Comparison of ENCODE assay signal across 12 mouse cellular contexts in genomic region chr7:35043266-35043817, GRCm38 (mm10). TPM values are rescaled to one million over a fixed set of nuclear protein-coding genes. Genes with fewer than 3 reads are reported as not detected.
DNase-seq lines count a peak whose midpoint lies in the region; ATAC-seq lines count a peak whose summit lies in the region.
"Had no signal": no experiment of that assay in that cellular context is flagged by ENCODE, and none has a peak within 500 bp of the region (broad histone marks: within the 10 kb centered on the region; RNA-seq: fewer than 3 reads in every experiment).

No protein-coding gene starts in this region.

- no peaks in the 10 kb centered on the region for H3K27me3 ChIP-seq in heart, embryonic 15.5 days
- H3K27me3 ChIP-seq in midbrain, embryonic 12.5 days: no peaks in the 10 kb centered on the region
- H3K27me3 ChIP-seq in midbrain, embryonic 11.5 days (ENCODE audit: control insufficient read depth, insufficient read depth, low read length): no peaks in the 10 kb centered on the region
- H3K27me3 ChIP-seq in embryonic facial prominence, embryonic 15.5 days: no peaks in the 10 kb centered on the region
- no peaks in the 10 kb centered on the region for H3K27me3 ChIP-seq in midbrain, embryonic 16.5 days (ENCODE audit: control insufficient read depth, insufficient read depth, low read depth, low read length)
- H3K27me3 ChIP-seq: neural tube, embryonic 12.5 days had no signal

- peaks cover 26% of the 10 kb centered on the region for H3K36me3 ChIP-seq in heart, embryonic 15.5 days
- H3K36me3 ChIP-seq in midbrain, embryonic 12.5 days: peaks cover 51% of the 10 kb centered on the region
- H3K36me3 ChIP-seq in midbrain, embryonic 11.5 days (ENCODE audit: control insufficient read depth, insufficient read depth, low read length): peaks cover 5% of the 10 kb centered on the region; the same call in 1 of the 2 replicates
- H3K36me3 ChIP-seq in embryonic facial prominence, embryonic 15.5 days: peaks cover 45% of the 10 kb centered on the region
- peaks cover 27% of the 10 kb centered on the region for H3K36me3 ChIP-seq in midbrain, embryonic 16.5 days (ENCODE audit: control insufficient read depth, insufficient read depth, low read length)

- H3K9me3 ChIP-seq in heart, embryonic 15.5 days (replicated peaks): no peaks in the 10 kb centered on the region
- H3K9me3 ChIP-seq in midbrain, embryonic 12.5 days: no peaks in the 10 kb centered on the region
- H3K9me3 ChIP-seq in midbrain, embryonic 11.5 days (ENCODE audit: control insufficient read depth, low read length): no peaks in the 10 kb centered on the region
- no peaks in the 10 kb centered on the region for H3K9me3 ChIP-seq in embryonic facial prominence, embryonic 15.5 days (replicated peaks)
- no peaks in the 10 kb centered on the region for H3K9me3 ChIP-seq in midbrain, embryonic 16.5 days (replicated peaks; ENCODE audit: control insufficient read depth, low read length, poor library complexity, severe bottlenecking)
- H3K9me3 ChIP-seq: forebrain, embryonic 10.5 days; neural tube, embryonic 12.5 days had no signal

- no peak overlapping the region for H3K9ac ChIP-seq in heart, embryonic 15.5 days
- H3K9ac ChIP-seq in midbrain, embryonic 12.5 days (replicated peaks): 0 out of 2 replicates have a peak overlapping the region, but pooled peaks have one; percentile 20
- no peak overlapping the region for H3K9ac ChIP-seq in midbrain, embryonic 11.5 days (ENCODE audit: low read length)
- H3K9ac ChIP-seq in embryonic facial prominence, embryonic 15.5 days: no peak overlapping the region
- H3K9ac ChIP-seq in midbrain, embryonic 16.5 days (ENCODE audit: low read depth, low read length): no peak overlapping the region
- H3K9ac ChIP-seq: liver, embryonic 14.5 days; neural tube, embryonic 12.5 days had no signal

- H3K4me3 ChIP-seq in heart, embryonic 15.5 days: no peak overlapping the region
- H3K4me3 ChIP-seq in midbrain, embryonic 12.5 days: no peak overlapping the region
- no peak overlapping the region for H3K4me3 ChIP-seq in midbrain, embryonic 11.5 days (ENCODE audit: low read depth, low read length)
- no peak overlapping the region for H3K4me3 ChIP-seq in embryonic facial prominence, embryonic 15.5 days (replicated peaks)
- no peak overlapping the region for H3K4me3 ChIP-seq in midbrain, embryonic 16.5 days (ENCODE audit: low read depth, low read length)
- H3K4me3 ChIP-seq: forebrain, embryonic 10.5 days; neural tube, embryonic 12.5 days had no signal

- ATAC-seq in heart, embryonic 15.5 days (replicated peaks; ENCODE audit: insufficient number of reproducible peaks, insufficient read depth, low FRiP score, low read depth): 0 out of 2 replicates have a peak, but pooled peaks have one; percentile 17
- no peak for ATAC-seq in midbrain, embryonic 12.5 days (ENCODE audit: low FRiP score, low read depth)
- ATAC-seq in midbrain, embryonic 11.5 days (ENCODE audit: low FRiP score): no peak
- no peak for ATAC-seq in embryonic facial prominence, embryonic 15.5 days (ENCODE audit: insufficient number of reproducible peaks, low FRiP score, low TSS enrichment, low read depth)
- ATAC-seq in midbrain, embryonic 16.5 days: 0 out of 2 replicates have a peak, but pooled peaks have one; percentile 54
- ATAC-seq: hindbrain, embryonic 16.5 days had no signal

- H3K4me2 ChIP-seq in heart, embryonic 15.5 days: no peak overlapping the region
- H3K4me2 ChIP-seq in midbrain, embryonic 12.5 days (replicated peaks): no peak overlapping the region
- no peak overlapping the region for H3K4me2 ChIP-seq in midbrain, embryonic 11.5 days
- no peak overlapping the region for H3K4me2 ChIP-seq in embryonic facial prominence, embryonic 15.5 days (replicated peaks)
- H3K4me2 ChIP-seq in midbrain, embryonic 16.5 days (ENCODE audit: low read length): no peak overlapping the region
- H3K4me2 ChIP-seq: neural tube, embryonic 12.5 days had no signal

- DNase-seq in heart, adult 9 months (ENCODE audit: low spot score in 2 of 2): no peak
- DNase-seq in midbrain, embryonic 11.5 days (ENCODE audit: low spot score, missing footprints): no peak
- DNase-seq in MN1 (ENCODE audit: low spot score): no peak
- DNase-seq: thymus, postnatal 36 days had no signal

- H3K4me1 ChIP-seq in heart, embryonic 15.5 days (replicated peaks): no peaks in the 10 kb centered on the region
- no peaks in the 10 kb centered on the region for H3K4me1 ChIP-seq in midbrain, embryonic 12.5 days
- H3K4me1 ChIP-seq in midbrain, embryonic 11.5 days (ENCODE audit: control insufficient read depth, insufficient read depth, low read length): no peaks in the 10 kb centered on the region
- H3K4me1 ChIP-seq in embryonic facial prominence, embryonic 15.5 days: peaks cover 29% of the 10 kb centered on the region
- no peaks in the 10 kb centered on the region for H3K4me1 ChIP-seq in midbrain, embryonic 16.5 days (ENCODE audit: control insufficient read depth, insufficient read depth, low read length)
- H3K4me1 ChIP-seq: neural tube, embryonic 12.5 days had no signal

- WGBS in heart, embryonic 15.5 days: 94% methylated on average over 10 of the region's 10 CpGs
- WGBS in midbrain, embryonic 12.5 days: 91% methylated on average over 10 of the region's 10 CpGs
- 93% methylated on average over 10 of the region's 10 CpGs for WGBS in midbrain, embryonic 11.5 days
- WGBS in embryonic facial prominence, embryonic 15.5 days: 91% methylated on average over 10 of the region's 10 CpGs
- 95% methylated on average over 10 of the region's 10 CpGs for WGBS in midbrain, embryonic 16.5 days

- H3K27ac ChIP-seq in heart, embryonic 15.5 days: no peak overlapping the region
- H3K27ac ChIP-seq in midbrain, embryonic 12.5 days (replicated peaks): no peak overlapping the region
- no peak overlapping the region for H3K27ac ChIP-seq in midbrain, embryonic 11.5 days (ENCODE audit: low read depth, low read length)
- H3K27ac ChIP-seq in embryonic facial prominence, embryonic 15.5 days (replicated peaks): peak overlapping the region; percentile 66
- H3K27ac ChIP-seq in midbrain, embryonic 16.5 days (ENCODE audit: low read length): no peak overlapping the region
- H3K27ac ChIP-seq: forebrain, embryonic 10.5 days; liver, embryonic 14.5 days; neural tube, embryonic 12.5 days had no signal

RNA-seq across cellular contexts. Expression of gene Cebpg, which starts 13.0 kb away (rescaled TPM):
- polyA plus RNA-seq in heart, embryonic 15.5 days (2015; fragmentation: Nextera tagmentation; extraction: Ambion mirVana): 18.0 and 22.1 TPM in 2 replicates
- 50.4 and 52.8 TPM in 2 replicates for polyA plus RNA-seq in midbrain, embryonic 12.5 days (2016; fragmentation: Nextera tagmentation; extraction: Ambion mirVana)
- polyA plus RNA-seq in midbrain, embryonic 11.5 days (2014; fragmentation: Nextera tagmentation; extraction: Ambion mirVana): 36.2 and 37.7 TPM in 2 replicates
- polyA plus RNA-seq in embryonic facial prominence, embryonic 15.5 days (2015; fragmentation: Nextera tagmentation; extraction: Ambion mirVana): 51.4 and 57.6 TPM in 2 replicates
- 24.2 and 27.3 TPM in 2 replicates for polyA plus RNA-seq in midbrain, embryonic 16.5 days (2015; fragmentation: Nextera tagmentation; extraction: Ambion mirVana)

Comparison
In these comparisons a context has a peak if more than half of its experiments do, and no peak if none do; other contexts are left out.
1. ATAC-seq: peak in heart, embryonic 15.5 days (single experiment) and midbrain, embryonic 16.5 days (single experiment); none in midbrain, embryonic 12.5 days (single experiment), midbrain, embryonic 11.5 days (single experiment) and embryonic facial prominence, embryonic 15.5 days (single experiment).